Mouse (Mus musculus): ENCODE measurements around the gene Rnf217.

Gene Rnf217

GRCm38 (mm10) chr10:31609066-31609961 is at the start of gene Rnf217:
Gene Rnf217, minus strand, starts transcription at chr10:31609184.
- DNase-seq, result no peak

GRCm38 (mm10) chr10:31647270-31647669 is 38.3 kb upstream of the Rnf217 start:
- no peak for DNase-seq

DNA sequence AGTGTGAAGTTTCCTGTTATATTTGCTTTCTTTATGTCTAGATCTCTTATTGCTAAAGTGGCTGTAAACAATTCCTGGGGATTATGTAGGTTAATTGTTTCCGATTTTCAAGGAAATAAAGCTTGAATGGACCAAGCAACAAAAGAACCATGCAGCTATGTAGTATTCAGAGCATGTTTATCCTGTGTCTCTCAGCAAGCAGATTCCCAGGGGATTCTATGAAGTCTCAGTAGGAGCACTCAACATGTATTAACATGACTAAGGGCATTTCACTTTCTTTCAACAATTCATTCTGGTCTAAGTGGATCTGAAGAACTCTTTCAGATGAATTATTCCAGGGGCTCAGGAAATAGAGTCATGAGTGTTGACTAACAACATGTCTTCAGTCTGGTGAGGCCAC is 37.1 kb upstream of the Rnf217 start:
- DNase-seq, result no peak

- DNase-seq, result no peak
Observed at GRCm38 (mm10) chr10:31635098-31635497, 26.1 kb upstream of the Rnf217 start.

DNA sequence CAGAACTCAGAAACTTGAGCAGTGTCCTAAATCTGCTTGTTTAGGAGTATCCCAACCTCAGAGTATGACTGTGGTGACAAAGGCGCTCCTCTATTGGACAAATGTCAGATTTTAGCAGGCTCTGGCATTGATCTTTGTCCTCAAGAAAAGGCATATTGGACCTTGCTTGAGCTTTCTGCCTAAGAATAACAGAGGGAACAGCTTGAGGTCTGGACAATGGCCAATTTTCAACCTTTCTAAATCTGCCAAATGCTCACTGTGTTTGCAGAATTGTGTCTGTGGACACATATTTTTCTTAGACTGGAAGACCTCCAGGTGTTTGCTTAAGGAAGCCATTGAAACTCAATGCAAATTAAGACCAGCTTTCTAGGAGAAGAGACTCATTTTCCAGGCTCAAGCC is 23.0 kb upstream of the Rnf217 start:
- DNase-seq, result no peak

GRCm38 (mm10) chr10:31615355-31615754 is 6.4 kb upstream of the Rnf217 start:
- no peak for DNase-seq

GRCm38 (mm10) chr10:31614111-31614510 is 5.1 kb upstream of the Rnf217 start:
- no peak for DNase-seq

DNA sequence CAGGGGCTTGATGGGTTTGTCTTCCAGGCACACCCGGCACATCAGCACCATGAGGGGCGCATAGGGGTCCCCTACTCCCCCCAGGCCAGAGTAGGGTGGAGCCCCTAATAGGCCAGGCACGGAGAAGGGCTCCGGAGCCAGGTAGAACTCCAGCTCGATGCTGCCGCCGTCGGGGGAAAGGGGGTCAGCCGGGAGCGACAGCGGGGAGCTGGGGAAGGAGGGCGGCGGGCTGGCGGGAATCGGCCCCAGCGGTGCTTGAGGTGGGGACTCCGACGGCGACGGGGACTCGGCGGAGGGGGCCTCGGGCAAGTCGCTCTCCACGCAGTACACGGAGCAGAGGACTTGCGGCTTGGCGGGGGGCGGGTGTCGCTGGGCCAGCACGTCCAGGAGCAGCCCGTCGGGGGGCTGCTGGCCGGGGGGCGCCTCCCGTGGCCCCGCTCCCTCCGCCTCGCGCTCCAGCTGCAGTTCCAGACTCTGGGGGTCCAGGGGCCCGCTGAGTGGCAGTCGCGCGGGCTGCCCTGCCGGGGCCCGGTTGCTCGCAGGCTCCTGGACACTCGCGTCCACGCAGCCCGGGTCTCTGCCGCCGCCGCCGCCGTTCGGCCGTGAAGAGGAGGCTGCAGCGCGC is 431 bp downstream of the Rnf217 start:
- peak in 1 of 2 experiments; percentile 2 for DNase-seq

GRCm38 (mm10) chr10:31606981-31607867 is 1.8 kb downstream of the Rnf217 start:
- no peak for DNase-seq

GRCm38 (mm10) chr10:31603855-31604254 is 5.1 kb downstream of the Rnf217 start:
- DNase-seq, result no peak

- DNase-seq, result no peak
Observed at GRCm38 (mm10) chr10:31600116-31600515, 8.9 kb downstream of the Rnf217 start.

DNA sequence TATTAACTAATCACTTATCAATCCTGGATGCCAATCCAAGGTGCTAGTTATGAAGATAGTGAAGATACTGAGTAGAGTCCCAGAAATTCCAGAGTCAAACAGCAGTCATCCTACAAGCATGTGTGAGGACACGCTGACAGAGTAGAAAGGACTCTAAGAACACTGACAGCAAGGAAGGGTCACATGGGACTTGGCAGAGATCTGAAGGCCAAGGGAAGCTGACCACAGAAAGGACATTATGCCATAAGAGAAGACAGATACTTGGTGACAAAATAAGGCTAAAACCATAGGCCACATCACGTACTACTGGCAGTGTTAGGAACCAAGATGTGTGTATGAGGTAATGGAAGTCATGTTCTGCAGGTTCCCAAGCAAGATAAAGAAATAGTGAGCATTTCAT is 11.1 kb downstream of the Rnf217 start:
- DNase-seq, result no peak

- no peak for DNase-seq
Observed at GRCm38 (mm10) chr10:31596804-31597203, 12.2 kb downstream of the Rnf217 start.

GRCm38 (mm10) chr10:31595326-31595725 is 13.7 kb downstream of the Rnf217 start:
- DNase-seq, result no peak

DNA sequence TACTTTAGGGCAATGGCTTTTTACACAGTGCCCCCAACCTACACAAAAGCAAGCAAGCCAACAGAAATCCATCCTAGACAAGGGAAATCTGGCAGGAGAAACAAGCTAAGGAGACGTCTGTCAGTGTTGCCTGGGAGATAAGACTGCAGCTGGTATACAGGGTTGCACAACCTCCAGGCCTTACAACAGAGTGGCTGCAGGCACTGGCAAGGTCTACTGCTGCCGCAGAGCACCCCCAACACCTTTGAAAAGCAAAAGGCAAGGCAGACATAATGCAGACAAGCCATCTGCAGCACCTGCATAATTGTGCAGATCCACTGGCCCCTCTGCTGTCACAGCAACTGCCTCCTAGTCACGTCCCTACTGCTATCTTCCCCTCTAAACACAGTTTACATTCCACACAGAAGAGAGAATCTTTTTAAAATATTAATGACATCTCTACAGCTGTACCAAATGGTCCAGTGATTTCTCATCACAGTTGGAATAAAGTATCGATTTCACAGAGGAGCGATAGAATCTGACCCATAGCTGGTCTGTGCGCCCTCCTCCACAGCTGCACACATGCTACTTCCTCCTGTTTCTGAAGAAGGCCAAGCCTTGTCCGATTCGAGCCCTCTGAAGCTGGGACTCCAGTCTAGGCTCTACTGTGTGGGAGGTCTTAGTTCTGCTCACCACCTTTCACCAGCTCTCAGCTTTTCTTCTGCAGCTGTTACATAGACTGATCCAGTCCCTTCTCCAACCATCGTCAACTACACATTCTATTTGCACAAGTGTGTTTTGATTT is 16.1 kb downstream of the Rnf217 start:
- no peak for DNase-seq

GRCm38 (mm10) chr10:31592095-31592740 is 16.8 kb downstream of the Rnf217 start:
- DNase-seq, result no peak

- no peak for DNase-seq
Observed at GRCm38 (mm10) chr10:31580722-31581121, 28.3 kb downstream of the Rnf217 start.

GRCm38 (mm10) chr10:31580073-31580472 is 28.9 kb downstream of the Rnf217 start:
- DNase-seq, result no peak

- DNase-seq, result no peak
Observed at GRCm38 (mm10) chr10:31573267-31573666, 35.7 kb downstream of the Rnf217 start.

DNA sequence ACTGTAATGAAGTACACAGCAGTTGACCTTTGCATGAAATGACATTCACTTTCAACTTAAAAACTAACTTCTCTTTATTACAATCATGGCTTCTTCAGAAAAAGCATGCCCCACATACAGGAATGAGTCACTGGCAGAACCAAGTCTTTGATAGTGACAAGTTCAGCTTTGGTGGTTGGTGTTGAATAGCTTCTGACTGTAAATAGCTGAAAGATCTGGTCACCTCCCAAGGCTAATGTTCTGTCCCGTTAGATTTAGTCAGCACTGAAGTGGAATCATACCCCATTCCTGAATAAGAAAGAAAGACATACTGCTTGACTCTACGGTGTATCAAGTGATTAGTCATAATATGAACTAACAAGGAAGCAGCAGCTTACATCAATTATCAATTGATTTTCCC is 51.7 kb downstream of the Rnf217 start:
- DNase-seq, result no peak

DNA sequence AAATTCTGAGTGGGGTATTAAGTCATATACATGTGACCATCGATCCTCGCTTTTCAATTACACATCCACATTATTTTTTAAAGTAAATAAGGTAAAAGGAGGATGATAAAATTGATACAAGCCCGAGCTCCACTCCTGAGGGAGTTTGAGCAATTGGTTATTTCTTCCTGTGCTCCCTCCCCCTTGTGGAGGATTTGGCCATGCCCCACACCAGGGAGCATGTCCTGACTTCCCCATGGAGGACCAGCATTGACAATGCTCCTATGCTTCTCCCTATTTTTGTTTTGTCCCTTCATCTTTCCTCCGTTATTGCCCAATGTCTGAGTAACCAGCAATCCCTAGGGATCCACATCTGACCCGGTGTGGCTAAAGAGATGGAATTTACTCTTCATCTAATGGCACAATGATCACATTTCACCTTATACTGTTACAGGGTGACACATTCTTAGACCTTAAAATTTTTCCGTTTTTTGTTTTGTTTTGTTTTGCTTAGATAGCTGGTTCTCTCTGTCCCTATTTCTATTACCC is 53.5 kb downstream of the Rnf217 start:
- no peak for DNase-seq

GRCm38 (mm10) chr10:31553302-31553701 is 55.7 kb downstream of the Rnf217 start:
- DNase-seq, result no peak

Measured in thymus, adult 18-20 months (tissue).